Mouse (Mus musculus) C2C12 (cell line): ENCODE measurements around the gene Myb.

Source experiments
- CTCF ChIP-seq: IDR thresholded peaks from one replicate; pipeline ENCODE4 v1.5.1; 2011; ENCODE audit not compliant: control insufficient read depth, insufficient read depth, insufficient read length
- MAX ChIP-seq: IDR thresholded peaks from one replicate; pipeline ENCODE4 v1.6.1; 2011; ENCODE audit warnings: mild to moderate bottlenecking, control low read depth
- MYOD1 ChIP-seq: IDR thresholded peaks from one replicate; pipeline ENCODE4 v1.6.1; 2011; ENCODE audit warnings: low read depth; ENCODE audit not compliant: control insufficient read depth, insufficient read length
- USF1 ChIP-seq: IDR thresholded peaks from one replicate; pipeline ENCODE4 v1.6.1; 2011; ENCODE audit warnings: low read depth, mild to moderate bottlenecking, control low read depth, moderate library complexity

DNA sequence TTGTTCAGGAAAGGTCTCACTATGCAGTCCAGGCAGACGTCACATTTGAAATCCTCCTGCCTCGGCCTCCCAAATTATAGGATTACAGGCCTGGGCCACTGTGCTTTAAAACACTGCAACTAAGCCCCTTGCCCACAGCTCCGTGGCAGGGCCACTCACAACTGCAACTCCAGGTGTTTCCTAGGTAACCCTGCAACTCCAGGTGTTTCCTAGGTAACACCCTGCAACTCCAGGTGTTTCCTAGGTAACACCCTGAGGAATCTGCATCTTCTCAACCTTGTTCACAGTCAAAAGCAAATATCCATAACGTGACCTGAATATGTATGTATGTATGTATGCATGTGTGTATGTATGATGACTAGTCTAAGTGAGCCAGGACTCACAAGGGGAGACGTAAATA is 75.7 kb downstream of the Myb start:
- TF ChIP-seq MAX (no peak), CTCF (no peak), USF1 (no peak), MYOD1 (no peak)
